Mouse (Mus musculus) brain, embryonic 14.5 days (tissue): ENCODE measurements around the gene Bsdc1. TPM values are rescaled to one million over a fixed set of nuclear protein-coding genes. Genes with fewer than 3 reads are reported as not detected.
"Not testable (repeated sequence)": the region's sequence is repeated elsewhere in the genome, so short reads cannot be mapped to it uniquely, and the experiment has no call there.

Experiments used
- DNase-seq: peaks from one replicate; pipeline ENCODE4 v3.0.0-alpha.2; 2011; ENCODE audit warnings: low read depth
- CTCF ChIP-seq: fragments of 200-500 bp; IDR thresholded peaks from 2 replicates; pipeline ENCODE4 v1.5.1; 2012; ENCODE audit warnings: inconsistent platforms, mild to moderate bottlenecking, moderate library complexity, borderline replicate concordance; ENCODE audit not compliant: insufficient read depth, insufficient read length; ENCODE audit errors: extremely low read depth
- POLR2A ChIP-seq: fragments of 200-500 bp; IDR thresholded peaks from 2 replicates; pipeline ENCODE4 v1.6.1; 2012; ENCODE audit warnings: mild to moderate bottlenecking, inconsistent platforms, borderline replicate concordance; ENCODE audit not compliant: poor library complexity, insufficient read depth, insufficient read length, severe bottlenecking; ENCODE audit errors: extremely low read depth
- polyA plus RNA-seq: library from polyadenylated mRNA; depleted of rRNA; stranded (reverse); fragments of >200 nt; gene quantifications from 2 replicates; pipeline ENCODE4 v1.2.3, GENCODE M21; 2012; rRNA removed

Gene Bsdc1
- polyA plus RNA-seq, 1 experiment: 29.2 TPM

GRCm38 (mm10) chr4:129509650-129510049, 48.3 kb downstream of the Bsdc1 start:
- TF ChIP-seq CTCF (no peak), POLR2A (no peak)
- no peak for DNase-seq

GRCm38 (mm10) chr4:129510723-129511412, 49.5 kb downstream of the Bsdc1 start:
- DNase-seq: peak; percentile 60
- TF ChIP-seq POLR2A: no peak
- TF ChIP-seq CTCF: no peak

- DNase-seq: peak; percentile 53
- TF ChIP-seq CTCF: no peak
- TF ChIP-seq POLR2A: no peak
These were observed 50.2 kb downstream of the Bsdc1 start for GRCm38 (mm10) chr4:129511413-129512096.

GRCm38 (mm10) chr4:129513086-129513767, 51.8 kb downstream of the Bsdc1 start, which contains the start of gene Marcksl1:
TSS of gene Marcksl1 (plus strand) at chr4:129513581.
- DNase-seq: peak; percentile 95
- TF ChIP-seq POLR2A: peak; percentile 100
- TF ChIP-seq CTCF: no peak

GRCm38 (mm10) chr4:129513891-129514290, 52.5 kb downstream of the Bsdc1 start:
- DNase-seq: peak; percentile 41
- TF ChIP-seq CTCF: no peak
- TF ChIP-seq POLR2A: no peak

- DNase-seq: peak; percentile 78
- TF ChIP-seq CTCF (peak; percentile 82), POLR2A (no peak)
These were observed 53.0 kb downstream of the Bsdc1 start for GRCm38 (mm10) chr4:129514300-129514898.

GRCm38 (mm10) chr4:129516925-129517324, 55.5 kb downstream of the Bsdc1 start:
- TF ChIP-seq CTCF: no peak
- TF ChIP-seq POLR2A: no peak
- DNase-seq: no peak

- TF ChIP-seq CTCF: no peak
- DNase-seq: no peak
These were observed 57.1 kb downstream of the Bsdc1 start for GRCm38 (mm10) chr4:129518519-129518918.

GRCm38 (mm10) chr4:129525338-129525737, 64.0 kb downstream of the Bsdc1 start:
- no peak for TF ChIP-seq POLR2A
- TF ChIP-seq CTCF: no peak
- DNase-seq: no peak

- DNase-seq: no peak
- TF ChIP-seq POLR2A: no peak
These were observed 64.5 kb downstream of the Bsdc1 start for GRCm38 (mm10) chr4:129525889-129526288.

- DNase-seq: not testable (repeated sequence)
These were observed 67.5 kb downstream of the Bsdc1 start for GRCm38 (mm10) chr4:129528901-129529300.

Other genes starting within 250 kb of the Bsdc1 start
- 12.2 and 15.9 TPM in 2 replicates for gene C77080, start 200.2 kb upstream of the Bsdc1 start, polyA plus RNA-seq
- 0.44 and 1.1 TPM in 2 replicates for gene Sync, start 174.0 kb upstream of the Bsdc1 start, polyA plus RNA-seq
- gene Rbbp4, start 126.2 kb upstream of the Bsdc1 start, polyA plus RNA-seq: 115 and 121 TPM in 2 replicates
- gene Zbtb8os, start 125.9 kb upstream of the Bsdc1 start, polyA plus RNA-seq: 17.9 and 23.8 TPM in 2 replicates
- gene Zbtb8a, start 83.5 kb upstream of the Bsdc1 start, polyA plus RNA-seq: 19.5 and 23.1 TPM in 2 replicates
- gene Zbtb8b, start 20.7 kb upstream of the Bsdc1 start, polyA plus RNA-seq: 5.6 and 10.2 TPM in 2 replicates
- gene Tssk3, start 29.4 kb downstream of the Bsdc1 start, polyA plus RNA-seq: 0.14 and 0.18 TPM in 2 replicates
- gene Fam229a, start 29.6 kb downstream of the Bsdc1 start, polyA plus RNA-seq: 0.18 and 0.26 TPM in 2 replicates
- gene Marcksl1, start 52.0 kb downstream of the Bsdc1 start, polyA plus RNA-seq: 1,642 and 1,750 TPM in 2 replicates
- 110 and 142 TPM in 2 replicates for gene Hdac1, start 81.1 kb downstream of the Bsdc1 start, polyA plus RNA-seq
- 9.0 and 9.9 TPM in 2 replicates for gene Lck, start 112.1 kb downstream of the Bsdc1 start, polyA plus RNA-seq
- 0.63 and 0.82 TPM in 2 replicates for gene Fam167b, start 117.0 kb downstream of the Bsdc1 start, polyA plus RNA-seq
- gene Eif3i, start 139.1 kb downstream of the Bsdc1 start, polyA plus RNA-seq: 297 and 390 TPM in 2 replicates
- gene Tmem234, start 139.1 kb downstream of the Bsdc1 start, polyA plus RNA-seq: 156 and 169 TPM in 2 replicates
- 4.5 and 7.4 TPM in 2 replicates for gene Dcdc2b, start 152.7 kb downstream of the Bsdc1 start, polyA plus RNA-seq
- gene Iqcc, start 157.5 kb downstream of the Bsdc1 start, polyA plus RNA-seq: 32.3 and 38.9 TPM in 2 replicates
- 108 and 116 TPM in 2 replicates for gene Ccdc28b, start 162.4 kb downstream of the Bsdc1 start, polyA plus RNA-seq
- gene Txlna, start 179.5 kb downstream of the Bsdc1 start, polyA plus RNA-seq: 55.6 and 57.8 TPM in 2 replicates
- gene Kpna6, start 211.2 kb downstream of the Bsdc1 start, polyA plus RNA-seq: 39.8 and 41.7 TPM in 2 replicates
- 63.6 and 81.2 TPM in 2 replicates for gene Tmem39b, start 235.3 kb downstream of the Bsdc1 start, polyA plus RNA-seq